Mouse (Mus musculus) forebrain, embryonic 16.5 days (tissue): Measurements from ENCODE around the gene Madd. TPM values are rescaled to one million over a fixed set of nuclear protein-coding genes. Genes with fewer than 3 reads are reported as not detected.
A peak's percentile ranks its signal among the peaks of the same experiment; 100 is the strongest.

Source experiments
- ATAC-seq: fragments of 200-750 bp; cut with Nextera tagmentation; 2 replicates; pipeline ENCODE4 v1.8.0; 2017; ENCODE audit warnings: mild to moderate bottlenecking, moderate library complexity
- H3K27ac ChIP-seq: fragments of 300-500 bp; sonication (generic); 2 replicates; pipeline ENCODE4 v1.5.1; 2014; ENCODE audit warnings: low read length, control low read depth
- H3K27me3 ChIP-seq: fragments of 300-500 bp; sonication (generic); replicated peaks from 2 replicates; pipeline ENCODE4 v1.6.1; 2014; ENCODE audit warnings: low read length; ENCODE audit not compliant: control insufficient read depth, insufficient read depth
- H3K36me3 ChIP-seq: fragments of 300-500 bp; sonication (generic); 2 replicates; pipeline ENCODE4 v1.6.1; 2014; ENCODE audit not compliant: control insufficient read depth, insufficient read depth
- H3K4me1 ChIP-seq: fragments of 300-500 bp; sonication (generic); replicated peaks from 2 replicates; pipeline ENCODE4 v1.6.1; 2014; ENCODE audit warnings: low read length; ENCODE audit not compliant: control insufficient read depth, insufficient read depth
- H3K4me2 ChIP-seq: fragments of 300-500 bp; sonication (generic); 2 replicates; pipeline ENCODE4 v1.6.1; 2014; ENCODE audit warnings: mild to moderate bottlenecking, low read length, control low read depth
- H3K4me3 ChIP-seq: fragments of 300-500 bp; sonication (generic); replicated peaks from 2 replicates; pipeline ENCODE4 v1.5.1; 2014; ENCODE audit warnings: mild to moderate bottlenecking, low read length, control low read depth
- H3K9ac ChIP-seq: fragments of 300-500 bp; sonication (generic); replicated peaks from 2 replicates; pipeline ENCODE4 v1.6.1; 2014; ENCODE audit warnings: low read depth, low read length, control low read depth
- H3K9me3 ChIP-seq: fragments of 300-500 bp; sonication (generic); 2 replicates; pipeline ENCODE4 v1.6.1; 2016; ENCODE audit warnings: low read length; ENCODE audit not compliant: control insufficient read depth
- WGBS: fragments of 180-500 bp; shearing (Covaris S2); extraction: QIAGEN DNeasy Blood & Tissue Kit; methylation state at CpG from one replicate; pipeline ENCODE4 v1.1.7; 2014; 5-methylcytosine and 5-hydroxymethylcytosine counted together
- polyA plus RNA-seq: library from polyadenylated mRNA; unstranded; fragments of >200 nt; fragmentation: Nextera tagmentation; extraction: Ambion mirVana; gene quantifications from 2 replicates; pipeline ENCODE4 v1.2.1, GENCODE M21; 2015

Gene Madd
- polyA plus RNA-seq, 1 experiment from 2014 or later: 59.4 TPM

GRCm38 (mm10) chr2:91198888-91199287 lies 15.3 kb upstream of the Madd start:
- H3K27me3 ChIP-seq: no peaks in the 10 kb centered on the region
- ATAC-seq: no peak
- H3K9ac ChIP-seq: no peak overlapping the region
- no peak overlapping the region for H3K4me3 ChIP-seq
- no peaks in the 10 kb centered on the region for H3K36me3 ChIP-seq
- WGBS: 82% methylated on average over 3 of the region's 3 CpGs
- no peak overlapping the region for H3K27ac ChIP-seq
- H3K4me1 ChIP-seq: peaks cover 22% of the 10 kb centered on the region
- no peak overlapping the region for H3K4me2 ChIP-seq
- no peaks in the 10 kb centered on the region for H3K9me3 ChIP-seq

GRCm38 (mm10) chr2:91196577-91197001 lies 13.0 kb upstream of the Madd start:
- no peaks in the 10 kb centered on the region for H3K9me3 ChIP-seq
- no peak overlapping the region for H3K4me2 ChIP-seq
- peaks cover 10% of the 10 kb centered on the region for H3K4me1 ChIP-seq
- no peak overlapping the region for H3K9ac ChIP-seq
- 73% methylated on average over 3 of the region's 3 CpGs for WGBS
- no peak overlapping the region for H3K4me3 ChIP-seq
- H3K27me3 ChIP-seq: no peaks in the 10 kb centered on the region
- no peaks in the 10 kb centered on the region for H3K36me3 ChIP-seq
- no peak for ATAC-seq
- H3K27ac ChIP-seq: no peak overlapping the region

- H3K9ac ChIP-seq: peak overlapping the region; percentile 49
- no peaks in the 10 kb centered on the region for H3K36me3 ChIP-seq
- no peaks in the 10 kb centered on the region for H3K27me3 ChIP-seq
- H3K27ac ChIP-seq: no peak overlapping the region
- peak overlapping the region; percentile 60 for H3K4me2 ChIP-seq
- H3K4me3 ChIP-seq: peak overlapping the region; percentile 32
- peak; percentile 84 for ATAC-seq
- peaks cover 10% of the 10 kb centered on the region for H3K4me1 ChIP-seq
- H3K9me3 ChIP-seq: no peaks in the 10 kb centered on the region
- WGBS: 3% methylated on average over 27 of the region's 27 CpGs
Observed at GRCm38 (mm10) chr2:91194624-91195332, 11.1 kb upstream of the Madd start.

DNA sequence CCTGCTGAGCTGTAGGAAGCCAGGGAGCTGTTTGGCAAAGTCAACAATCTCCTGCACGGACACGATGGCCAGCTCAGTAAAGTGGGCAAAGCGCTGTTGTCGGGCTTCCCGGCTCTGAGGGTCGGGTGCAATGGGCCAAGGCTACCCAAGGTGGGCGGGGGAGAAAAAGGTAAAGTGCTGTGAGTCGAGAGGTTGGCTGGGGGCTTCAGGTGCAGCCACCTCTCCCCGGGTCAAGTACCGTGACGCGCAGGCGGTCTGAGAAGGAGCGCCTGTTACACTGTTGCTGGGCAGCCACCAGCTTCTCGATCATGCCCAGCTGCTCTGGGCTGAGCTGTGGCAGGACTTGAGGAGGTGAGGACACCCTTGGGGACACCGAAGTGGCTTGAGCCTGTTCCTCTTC lies 6.9 kb upstream of the Madd start:
- H3K4me3 ChIP-seq: no peak overlapping the region
- ATAC-seq: no peak

DNA sequence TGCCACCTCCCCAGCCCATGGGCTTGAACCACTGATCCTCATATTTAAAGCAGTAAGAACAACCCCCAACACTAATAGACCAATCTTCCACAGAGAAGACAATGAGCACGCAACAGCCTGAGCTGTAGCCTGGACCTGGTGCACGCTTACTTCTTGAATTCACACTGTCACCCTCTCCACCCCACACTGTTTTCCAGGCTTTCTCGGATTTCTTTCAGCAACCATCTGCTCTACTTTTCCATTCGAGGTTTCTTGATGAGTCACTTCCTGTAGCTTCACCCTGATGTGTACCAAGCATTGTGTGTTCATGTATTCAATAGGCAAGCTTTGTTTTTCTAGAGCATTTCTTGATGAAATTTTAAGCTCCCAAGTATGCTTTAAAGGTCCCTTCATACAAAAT lies 3.8 kb upstream of the Madd start:
- no peak overlapping the region for H3K4me3 ChIP-seq
- no peak overlapping the region for H3K4me2 ChIP-seq
- no peak overlapping the region for H3K27ac ChIP-seq
- ATAC-seq: no peak
- H3K9me3 ChIP-seq: no peaks in the 10 kb centered on the region
- 73% methylated on average over 4 of the region's 4 CpGs for WGBS
- H3K36me3 ChIP-seq: no peaks in the 10 kb centered on the region
- peaks cover 4% of the 10 kb centered on the region; the same call in 1 of the 2 replicates for H3K4me1 ChIP-seq
- H3K27me3 ChIP-seq: no peaks in the 10 kb centered on the region
- H3K9ac ChIP-seq: no peak overlapping the region

More for the DNA sequence above, 6.9 kb upstream of the Madd start:
- H3K27ac ChIP-seq: no peak overlapping the region
- 0 out of 2 replicates have a peak overlapping the region, but pooled peaks have one; percentile 9 for H3K9ac ChIP-seq
- peaks cover 10% of the 10 kb centered on the region for H3K4me1 ChIP-seq
- H3K27me3 ChIP-seq: no peaks in the 10 kb centered on the region
- no peak overlapping the region for H3K4me2 ChIP-seq
- no peaks in the 10 kb centered on the region for H3K36me3 ChIP-seq
- H3K9me3 ChIP-seq: no peaks in the 10 kb centered on the region
- 92% methylated on average over 16 of the region's 16 CpGs for WGBS

DNA sequence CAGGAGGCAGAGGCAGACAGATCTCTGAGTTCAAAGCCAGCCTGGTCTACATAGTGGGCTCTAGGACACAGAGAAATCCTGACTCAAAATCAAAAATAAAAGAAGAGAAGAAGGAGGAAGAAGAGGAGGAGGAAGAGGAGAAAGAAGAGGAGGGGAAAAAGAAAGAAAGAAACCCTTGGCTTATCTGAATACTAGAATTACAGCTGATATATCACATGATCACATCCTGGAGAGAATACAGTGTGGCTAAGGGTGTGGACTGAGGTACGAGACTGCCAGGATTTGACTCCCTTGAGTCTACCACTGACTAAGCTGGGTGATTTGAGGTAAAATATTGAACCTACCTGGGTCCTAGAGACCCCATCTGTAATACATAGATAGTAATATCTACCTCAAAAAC lies 2.6 kb upstream of the Madd start:
- Histone ChIP-seq H3K4me1 (peaks cover 13% of the 10 kb centered on the region), H3K4me3 (no peak overlapping the region), H3K27ac (no peak overlapping the region), H3K36me3 (no peaks in the 10 kb centered on the region), H3K27me3 (no peaks in the 10 kb centered on the region), H3K9me3 (no peaks in the 10 kb centered on the region), H3K4me2 (no peak overlapping the region), H3K9ac (no peak overlapping the region)
- WGBS: 87% methylated on average over 1 of the region's 1 CpGs
- no peak for ATAC-seq

DNA sequence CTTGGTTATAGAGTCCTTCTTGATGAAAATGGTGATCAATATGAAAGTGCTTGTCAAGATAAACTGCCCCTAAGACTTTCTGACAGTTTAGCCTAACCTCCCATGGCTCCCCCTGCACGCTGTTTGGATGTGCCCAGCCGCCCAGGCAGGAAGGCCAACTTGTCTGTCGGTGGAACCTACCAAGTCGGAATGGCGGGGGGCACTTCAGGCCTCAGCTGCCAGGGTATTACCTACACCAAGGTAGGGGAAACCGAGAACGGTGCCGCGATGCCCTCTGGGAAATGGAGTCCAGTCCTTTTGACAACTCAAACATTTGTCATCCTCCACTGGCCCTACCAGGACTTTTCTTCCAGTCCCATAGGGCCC lies 506 bp downstream of the Madd start:
- H3K9me3 ChIP-seq: no peaks in the 10 kb centered on the region
- H3K9ac ChIP-seq: peak overlapping the region; percentile 83
- peaks cover 28% of the 10 kb centered on the region for H3K4me1 ChIP-seq
- peak overlapping the region; percentile 96 for H3K4me3 ChIP-seq
- H3K36me3 ChIP-seq: no peaks in the 10 kb centered on the region
- no peaks in the 10 kb centered on the region for H3K27me3 ChIP-seq
- H3K4me2 ChIP-seq: peak overlapping the region; percentile 98
- ATAC-seq: peak; percentile 96
- under 1% methylated on average over 9 of the region's 9 CpGs for whole genome bisulfite sequencing
- peak overlapping the region; percentile 95 for H3K27ac ChIP-seq

DNA sequence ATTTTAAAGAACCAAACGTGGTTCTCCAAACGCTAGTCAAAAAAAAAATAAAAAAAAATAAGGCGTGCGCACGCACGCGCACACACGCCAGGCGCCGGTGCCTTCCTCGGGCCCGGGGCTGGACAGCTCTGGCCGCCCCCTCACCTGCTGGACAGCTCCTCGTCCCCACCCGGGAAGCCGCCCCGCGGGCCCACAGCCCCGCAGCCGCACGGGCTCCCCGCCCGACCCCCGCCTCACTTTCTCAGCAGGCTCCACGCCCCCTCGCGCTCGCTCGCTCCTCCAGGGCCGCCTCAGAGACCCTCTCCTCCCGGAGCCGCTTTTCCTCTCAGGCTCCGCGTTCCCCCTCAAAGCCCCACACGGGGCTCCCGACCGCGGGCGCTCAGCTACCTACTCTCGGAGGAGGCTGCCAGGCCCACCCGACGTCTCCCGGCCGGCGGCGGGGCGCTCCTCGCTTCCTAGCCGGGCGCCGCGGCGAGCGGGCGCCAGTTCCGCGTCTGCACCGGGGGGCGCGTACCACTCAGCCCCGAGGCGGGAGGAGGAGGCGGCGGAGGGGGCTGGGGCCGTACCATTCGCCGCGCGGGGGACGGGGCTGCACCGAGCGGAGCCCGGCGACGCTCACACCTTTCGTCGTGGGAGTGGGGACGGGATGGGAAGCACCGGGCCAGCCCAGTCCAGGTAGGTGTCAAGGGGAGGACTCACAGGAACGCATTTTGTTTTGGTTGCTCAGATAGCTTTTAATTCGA lies 1.1 kb downstream of the Madd start:
- peak; percentile 95 for ATAC-seq

GRCm38 (mm10) chr2:91182016-91182404 lies 1.6 kb downstream of the Madd start:
- no peak for ATAC-seq
- peaks cover 28% of the 10 kb centered on the region for H3K4me1 ChIP-seq
- peak overlapping the region; percentile 96 for H3K4me3 ChIP-seq
- H3K9ac ChIP-seq: peak overlapping the region; percentile 83
- peak overlapping the region; percentile 98 for H3K4me2 ChIP-seq
- H3K27me3 ChIP-seq: no peaks in the 10 kb centered on the region
- H3K9me3 ChIP-seq: no peaks in the 10 kb centered on the region
- H3K27ac ChIP-seq: peak overlapping the region; percentile 95
- 6% methylated on average over 8 of the region's 8 CpGs for WGBS
- H3K36me3 ChIP-seq: no peaks in the 10 kb centered on the region; the same call in 1 of the 2 replicates

More for the DNA sequence above, 1.1 kb downstream of the Madd start:
- H3K4me3 ChIP-seq: peak overlapping the region; percentile 96
- H3K36me3 ChIP-seq: no peaks in the 10 kb centered on the region; the same call in 1 of the 2 replicates
- WGBS: under 1% methylated on average over 74 of the region's 81 CpGs
- peak overlapping the region; percentile 98 for H3K4me2 ChIP-seq
- peak overlapping the region; percentile 83 for H3K9ac ChIP-seq
- H3K27ac ChIP-seq: peak overlapping the region; percentile 95
- H3K4me1 ChIP-seq: peaks cover 28% of the 10 kb centered on the region
- no peaks in the 10 kb centered on the region for H3K27me3 ChIP-seq
- H3K9me3 ChIP-seq: no peaks in the 10 kb centered on the region
